Mouse (Mus musculus) c-Kit-positive CD71-negative TER-119-negative erythroid progenitor cells, embryonic 14.5 days (primary cell): ENCODE results near the gene Rrm2.

Experiments
- DNase-seq: peaks from one replicate; pipeline ENCODE4 v3.0.0-alpha.2; 2013; ENCODE audit warnings: low read depth

The Rrm2 gene

DNA sequence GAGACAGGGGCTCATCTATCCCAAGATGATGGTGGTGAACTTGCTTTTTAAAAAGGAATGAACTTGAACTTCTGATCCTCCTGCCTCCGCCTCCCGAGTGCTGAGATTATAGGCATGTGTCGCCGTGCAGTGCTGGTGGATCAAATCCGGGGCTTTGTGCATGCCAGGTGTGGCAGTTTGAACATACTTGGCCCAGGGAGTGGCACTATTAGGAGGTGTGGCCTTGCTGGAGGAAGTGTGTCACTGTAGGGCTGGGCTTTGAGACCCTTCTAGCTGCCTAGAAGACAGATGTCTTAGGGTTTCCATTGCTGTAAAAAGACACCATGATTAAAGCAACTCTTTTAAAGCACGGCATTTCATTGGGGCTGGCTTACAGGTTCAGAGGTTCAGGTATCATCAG, 42.5 kb downstream of the Rrm2 start:
- no peak for DNase-seq

GRCm38 (mm10) chr12:24753680-24754079, 45.6 kb downstream of the Rrm2 start:
- no peak for DNase-seq

DNA sequence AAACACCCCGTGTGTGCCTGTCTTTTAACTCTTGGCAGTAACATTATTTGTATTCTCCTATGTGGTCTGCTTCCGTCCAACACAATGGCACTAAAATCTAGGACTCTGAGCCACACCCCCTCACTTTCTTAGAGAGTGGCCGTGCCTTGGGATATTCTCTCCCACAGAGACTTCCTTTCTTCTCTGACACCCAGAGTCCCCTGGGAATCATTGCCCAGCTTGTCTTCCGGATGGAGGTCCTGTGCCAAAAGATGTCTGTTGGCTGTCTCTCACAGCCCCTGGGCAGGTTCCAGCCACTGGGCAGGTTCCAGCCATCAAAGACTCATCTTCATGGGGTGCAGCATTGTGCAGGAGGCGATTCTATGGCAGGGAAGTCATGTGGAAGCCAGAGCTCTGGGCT, 46.7 kb downstream of the Rrm2 start:
- DNase-seq = no peak

- no peak for DNase-seq
These were observed 47.4 kb downstream of the Rrm2 start for GRCm38 (mm10) chr12:24755471-24755870.

- DNase-seq = no peak
These were observed 49.3 kb downstream of the Rrm2 start for GRCm38 (mm10) chr12:24757387-24757786.

DNA sequence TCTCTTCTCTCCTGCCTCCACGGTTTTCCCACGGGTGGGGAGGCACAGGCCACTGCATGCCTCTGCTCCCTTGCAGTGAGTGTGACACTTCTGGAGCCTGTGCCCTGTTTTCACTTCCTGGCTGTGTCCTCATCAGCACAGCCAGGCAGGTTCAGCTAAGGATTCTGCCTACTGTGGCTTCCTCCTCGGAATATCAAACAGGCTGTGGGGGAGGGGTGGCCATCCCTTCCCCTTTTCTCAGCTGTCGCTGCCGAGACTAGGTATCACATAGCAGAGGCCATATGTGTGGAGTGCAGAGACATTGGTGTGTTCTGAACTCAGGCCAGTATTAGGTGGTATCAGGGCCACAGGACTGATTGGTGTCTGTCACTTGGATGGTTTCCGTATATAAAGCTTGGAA, 50.3 kb downstream of the Rrm2 start:
- peak; percentile 41 for DNase-seq

- DNase-seq = no peak
These were observed 54.2 kb downstream of the Rrm2 start for GRCm38 (mm10) chr12:24762253-24762652.
